Mouse (Mus musculus): ENCODE measurements at regions not wholly inside any gene's neighbourhood (a gene's known extent, or its start where the extent isn't known, plus 50 kb on each side); places are given as distances from the start of the nearest gene placed in this dataset.
A peak's percentile ranks its signal among the peaks of the same experiment; 100 is the strongest.

DNA sequence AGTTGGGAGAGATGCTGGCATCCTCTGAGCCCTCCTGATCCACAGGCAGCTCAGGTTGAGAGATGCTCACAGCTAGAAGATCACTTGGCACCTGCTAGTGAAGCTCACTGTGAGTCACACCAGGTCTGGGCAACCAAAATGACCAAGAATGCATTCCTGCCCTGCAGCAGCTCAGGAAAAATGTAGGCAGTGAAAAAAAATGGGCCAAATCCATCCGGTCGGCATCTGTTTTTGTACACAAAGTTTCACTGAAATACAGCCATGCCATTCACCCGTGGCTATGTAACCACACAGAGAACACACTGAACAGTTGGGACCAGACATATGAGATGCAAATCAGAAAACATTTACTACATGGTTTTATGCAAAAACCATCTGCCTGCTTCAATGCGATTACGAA is 135.1 kb downstream of the Tomm20 start:
- TF ChIP-seq CTCF (IDR thresholded peaks at IDR 0.05; ENCODE audit: control insufficient read depth, insufficient read depth, insufficient read length): no peak
- peak; percentile 73 for TF ChIP-seq MYOD1 (IDR thresholded peaks at IDR 0.05; ENCODE audit: control insufficient read depth, insufficient read length, low read depth)
- no peak for TF ChIP-seq MAX (IDR thresholded peaks at IDR 0.05)
